Mouse (Mus musculus) lung, embryonic 14.5 days (tissue): ENCODE measurements at regions not wholly inside any gene's neighbourhood (a gene's known extent, or its start where the extent isn't known, plus 50 kb on each side); places are given as distances from the start of the nearest gene placed in this dataset.

Source experiments
- ATAC-seq: fragments of 200-750 bp; cut with Nextera tagmentation; 2 replicates; pipeline ENCODE4 v1.8.0; 2017; ENCODE audit warnings: mild to moderate bottlenecking, moderate TSS enrichment, moderate library complexity; ENCODE audit not compliant: insufficient read depth
- DNase-seq: peaks from one replicate; pipeline ENCODE4 v3.0.0-alpha.2; 2015
- H3K27ac ChIP-seq: fragments of 300-500 bp; sonication (generic); 2 replicates; pipeline ENCODE4 v1.5.1; 2014; ENCODE audit warnings: low read depth, mild to moderate bottlenecking, moderate library complexity
- H3K27me3 ChIP-seq: fragments of 300-500 bp; sonication (generic); 2 replicates; pipeline ENCODE4 v1.6.1; 2014; ENCODE audit warnings: low read length, control low read depth; ENCODE audit not compliant: insufficient read depth
- H3K36me3 ChIP-seq: fragments of 300-500 bp; sonication (generic); 2 replicates; pipeline ENCODE4 v1.6.1; 2014; ENCODE audit warnings: control low read depth; ENCODE audit not compliant: insufficient read depth
- H3K4me1 ChIP-seq: fragments of 300-500 bp; sonication (generic); 2 replicates; pipeline ENCODE4 v1.6.1; 2014; ENCODE audit warnings: antibody characterized with exemption, control low read depth; ENCODE audit not compliant: insufficient read depth
- H3K4me2 ChIP-seq: fragments of 300-500 bp; sonication (generic); 2 replicates; pipeline ENCODE4 v1.6.1; 2014; ENCODE audit warnings: mild to moderate bottlenecking
- H3K4me3 ChIP-seq: fragments of 300-500 bp; sonication (generic); 2 replicates; pipeline ENCODE4 v1.5.1; 2014; ENCODE audit warnings: low read depth, low read length
- H3K9ac ChIP-seq: fragments of 300-500 bp; sonication (generic); 2 replicates; pipeline ENCODE4 v1.6.1; 2014
- H3K9me3 ChIP-seq: fragments of 300-500 bp; sonication (generic); 2 replicates; pipeline ENCODE4 v1.6.1; 2016; ENCODE audit warnings: low read depth, low read length, control low read depth
- CTCF ChIP-seq: IDR thresholded peaks from 2 replicates; pipeline ENCODE4 v1.5.1; 2016; ENCODE audit warnings: antibody characterized with exemption, low read depth
- WGBS: fragments of 180-500 bp; shearing (Covaris S2); extraction: QIAGEN DNeasy Blood & Tissue Kit; methylation state at CpG from one replicate; pipeline ENCODE4 v1.1.7; 2014; 5-methylcytosine and 5-hydroxymethylcytosine counted together

- Histone ChIP-seq H3K27ac (no peak overlapping the region), H3K4me3 (no peak overlapping the region), H3K36me3 (no peaks in the 10 kb centered on the region), H3K9ac (no peak overlapping the region), H3K4me1 (no peaks in the 10 kb centered on the region), H3K4me2 (no peak overlapping the region), H3K9me3 (no peaks in the 10 kb centered on the region), H3K27me3 (no peaks in the 10 kb centered on the region)
- 56% methylated on average over 8 of the region's 8 CpGs for WGBS
- no peak for TF ChIP-seq CTCF
- ATAC-seq (no peak), DNase-seq (peak; percentile 10)
Observed at GRCm38 (mm10) chr8:15840632-15841252, 794.9 kb upstream of the BB014433 start.

GRCm38 (mm10) chr8:15832752-15833151, 786.9 kb upstream of the BB014433 start:
- Histone ChIP-seq H3K9me3 (no peaks in the 10 kb centered on the region), H3K9ac (no peak overlapping the region), H3K4me3 (no peak overlapping the region), H3K27ac (no peak overlapping the region), H3K4me2 (no peak overlapping the region), H3K36me3 (no peaks in the 10 kb centered on the region), H3K27me3 (no peaks in the 10 kb centered on the region), H3K4me1 (no peaks in the 10 kb centered on the region)
- TF ChIP-seq CTCF = no peak
- WGBS = 67% methylated on average over 3 of the region's 3 CpGs
- DNase-seq (no peak), ATAC-seq (no peak)

- DNase-seq = no peak
- H3K4me1 ChIP-seq = no peaks in the 10 kb centered on the region
- H3K4me2 ChIP-seq = no peak overlapping the region
- no peak overlapping the region for H3K9ac ChIP-seq
- no peaks in the 10 kb centered on the region for H3K27me3 ChIP-seq
- H3K4me3 ChIP-seq = no peak overlapping the region
- TF ChIP-seq CTCF = no peak
- no peaks in the 10 kb centered on the region for H3K9me3 ChIP-seq
- H3K27ac ChIP-seq = no peak overlapping the region
- 18% methylated on average over 5 of the region's 5 CpGs for WGBS
- ATAC-seq = no peak
- H3K36me3 ChIP-seq = no peaks in the 10 kb centered on the region
Observed at GRCm38 (mm10) chr8:15821579-15822191, 775.8 kb upstream of the BB014433 start.

DNA sequence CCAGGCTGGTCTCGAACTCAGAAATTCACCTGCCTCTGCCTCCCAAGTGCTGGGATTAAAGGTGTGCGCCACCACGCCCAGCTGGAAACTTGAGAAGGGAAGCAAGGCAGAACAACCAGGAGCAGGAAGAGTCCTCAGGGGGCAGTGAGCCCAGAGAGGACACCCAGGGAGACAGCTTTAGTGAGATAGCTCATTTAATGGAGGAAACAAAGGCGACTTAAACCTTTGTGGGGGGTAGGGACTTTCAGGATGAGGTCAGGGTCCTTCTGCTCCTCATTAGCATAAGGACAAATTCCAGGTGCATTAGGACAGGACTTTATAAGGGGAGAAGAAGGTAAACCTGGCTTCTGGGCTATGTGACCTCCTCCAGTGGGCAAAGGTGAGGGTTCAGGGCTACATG, 742.5 kb upstream of the BB014433 start:
- no peak overlapping the region for H3K4me2 ChIP-seq
- no peaks in the 10 kb centered on the region for H3K27me3 ChIP-seq
- H3K36me3 ChIP-seq = no peaks in the 10 kb centered on the region
- ATAC-seq = no peak
- no peak for DNase-seq
- TF ChIP-seq CTCF = no peak
- H3K9ac ChIP-seq = no peak overlapping the region
- no peak overlapping the region for H3K27ac ChIP-seq
- 88% methylated on average over 4 of the region's 4 CpGs for WGBS
- no peak overlapping the region for H3K4me3 ChIP-seq
- H3K4me1 ChIP-seq = no peaks in the 10 kb centered on the region
- no peaks in the 10 kb centered on the region for H3K9me3 ChIP-seq
